Comparison of ENCODE assay signal across 14 mouse cellular contexts in the genomic region with DNA sequence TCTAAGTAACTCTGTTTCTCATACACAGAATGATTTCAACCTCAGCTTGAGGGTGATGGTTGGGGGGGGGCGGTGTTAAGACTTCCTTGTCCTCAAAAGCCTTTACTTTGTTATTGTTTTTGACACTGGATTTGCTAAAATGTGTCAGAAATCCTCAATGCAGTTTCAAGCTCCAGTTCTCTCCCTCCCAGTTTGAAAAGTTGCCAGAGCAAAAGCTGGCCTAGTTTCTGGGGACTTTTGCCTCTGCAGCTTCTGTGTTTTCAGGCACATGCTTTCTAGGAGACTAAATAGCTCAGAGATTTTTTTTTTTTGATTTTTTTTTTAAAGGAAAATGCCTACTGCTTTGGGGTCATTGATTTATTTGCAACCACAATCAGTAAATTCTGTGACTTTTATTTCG. TPM values are rescaled to one million over a fixed set of nuclear protein-coding genes. Genes with fewer than 3 reads are reported as not detected.
A peak's percentile ranks its signal among the peaks of the same experiment; 100 is the strongest.
DNase-seq lines count a peak whose midpoint lies in the region; ATAC-seq lines count a peak whose summit lies in the region.
"Had no signal": no experiment of that assay in that cellular context is flagged by ENCODE, and none has a peak within 500 bp of the region (broad histone marks: within the 10 kb centered on the region; RNA-seq: fewer than 3 reads in every experiment).

No protein-coding gene starts in this region.

- no peak overlapping the region for H3K4me2 ChIP-seq in embryonic facial prominence, embryonic 14.5 days (ENCODE audit: low read depth, low read length)
- peak overlapping the region; percentile 92 for H3K4me2 ChIP-seq in hindbrain, embryonic 15.5 days
- no peak overlapping the region for H3K4me2 ChIP-seq in hindbrain, embryonic 12.5 days (replicated peaks)
- H3K4me2 ChIP-seq in midbrain, embryonic 16.5 days (ENCODE audit: low read length): peak overlapping the region; percentile 79; the same call in 1 of the 2 replicates
- H3K4me2 ChIP-seq in midbrain, embryonic 13.5 days (replicated peaks): no peak overlapping the region
- H3K4me2 ChIP-seq in neural tube, embryonic 15.5 days: peak overlapping the region; percentile 87
- H3K4me2 ChIP-seq: liver, embryonic 15.5 days had no signal

- H3K27ac ChIP-seq in embryonic facial prominence, embryonic 14.5 days (replicated peaks; ENCODE audit: low read depth, low read length): no peak overlapping the region
- H3K27ac ChIP-seq in embryonic facial prominence, embryonic 10.5 days (replicated peaks): no peak overlapping the region
- H3K27ac ChIP-seq in hindbrain, embryonic 15.5 days (replicated peaks): no peak overlapping the region
- H3K27ac ChIP-seq in hindbrain, embryonic 12.5 days: no peak overlapping the region
- no peak overlapping the region for H3K27ac ChIP-seq in midbrain, embryonic 16.5 days (ENCODE audit: low read length)
- no peak overlapping the region for H3K27ac ChIP-seq in midbrain, embryonic 13.5 days
- no peak overlapping the region for H3K27ac ChIP-seq in neural tube, embryonic 15.5 days (replicated peaks)
- H3K27ac ChIP-seq: liver, embryonic 15.5 days had no signal

- 90% methylated on average over 2 of the region's 2 CpGs for WGBS in embryonic facial prominence, embryonic 14.5 days
- 91% methylated on average over 2 of the region's 2 CpGs for WGBS in embryonic facial prominence, embryonic 10.5 days
- WGBS in hindbrain, embryonic 15.5 days: 95% methylated on average over 2 of the region's 2 CpGs
- 98% methylated on average over 2 of the region's 2 CpGs for WGBS in hindbrain, embryonic 12.5 days
- WGBS in midbrain, embryonic 16.5 days: 99% methylated on average over 2 of the region's 2 CpGs
- 91% methylated on average over 2 of the region's 2 CpGs for WGBS in midbrain, embryonic 13.5 days
- 93% methylated on average over 2 of the region's 2 CpGs for WGBS in neural tube, embryonic 15.5 days

- peaks cover 38% of the 10 kb centered on the region for H3K27me3 ChIP-seq in embryonic facial prominence, embryonic 14.5 days (replicated peaks; ENCODE audit: control insufficient read depth, insufficient read depth, low read length)
- peaks cover 55% of the 10 kb centered on the region for H3K27me3 ChIP-seq in embryonic facial prominence, embryonic 10.5 days (replicated peaks; ENCODE audit: low read depth, poor library complexity, severe bottlenecking)
- no peaks in the 10 kb centered on the region for H3K27me3 ChIP-seq in hindbrain, embryonic 15.5 days
- peaks cover 23% of the 10 kb centered on the region for H3K27me3 ChIP-seq in hindbrain, embryonic 12.5 days
- H3K27me3 ChIP-seq in midbrain, embryonic 16.5 days (ENCODE audit: control insufficient read depth, insufficient read depth, low read depth, low read length): no peaks in the 10 kb centered on the region
- peaks cover 26% of the 10 kb centered on the region for H3K27me3 ChIP-seq in midbrain, embryonic 13.5 days
- no peaks in the 10 kb centered on the region for H3K27me3 ChIP-seq in neural tube, embryonic 15.5 days (replicated peaks)

- no peak overlapping the region for H3K4me3 ChIP-seq in embryonic facial prominence, embryonic 14.5 days (ENCODE audit: low read depth, low read length)
- H3K4me3 ChIP-seq in embryonic facial prominence, embryonic 10.5 days: no peak overlapping the region
- no peak overlapping the region for H3K4me3 ChIP-seq in hindbrain, embryonic 15.5 days
- H3K4me3 ChIP-seq in hindbrain, embryonic 12.5 days: no peak overlapping the region
- no peak overlapping the region for H3K4me3 ChIP-seq in midbrain, embryonic 16.5 days (ENCODE audit: low read depth, low read length)
- no peak overlapping the region for H3K4me3 ChIP-seq in midbrain, embryonic 13.5 days (replicated peaks)
- peak overlapping the region; percentile 57; the same call in 1 of the 2 replicates for H3K4me3 ChIP-seq in neural tube, embryonic 15.5 days (replicated peaks)
- H3K4me3 ChIP-seq: liver, embryonic 15.5 days had no signal

- no peaks in the 10 kb centered on the region for H3K9me3 ChIP-seq in embryonic facial prominence, embryonic 14.5 days (ENCODE audit: control insufficient read depth, low read length)
- no peaks in the 10 kb centered on the region for H3K9me3 ChIP-seq in embryonic facial prominence, embryonic 10.5 days
- no peaks in the 10 kb centered on the region for H3K9me3 ChIP-seq in hindbrain, embryonic 15.5 days
- H3K9me3 ChIP-seq in hindbrain, embryonic 12.5 days (replicated peaks): no peaks in the 10 kb centered on the region
- H3K9me3 ChIP-seq in midbrain, embryonic 16.5 days (replicated peaks; ENCODE audit: control insufficient read depth, low read length, poor library complexity, severe bottlenecking): no peaks in the 10 kb centered on the region
- no peaks in the 10 kb centered on the region for H3K9me3 ChIP-seq in midbrain, embryonic 13.5 days
- H3K9me3 ChIP-seq in neural tube, embryonic 15.5 days (replicated peaks): no peaks in the 10 kb centered on the region
- H3K9me3 ChIP-seq: liver, embryonic 15.5 days had no signal

- no peak overlapping the region for H3K9ac ChIP-seq in embryonic facial prominence, embryonic 14.5 days (ENCODE audit: low read depth, low read length)
- no peak overlapping the region for H3K9ac ChIP-seq in hindbrain, embryonic 15.5 days
- no peak overlapping the region for H3K9ac ChIP-seq in hindbrain, embryonic 12.5 days
- H3K9ac ChIP-seq in midbrain, embryonic 16.5 days (ENCODE audit: low read depth, low read length): no peak overlapping the region
- H3K9ac ChIP-seq in midbrain, embryonic 13.5 days (replicated peaks): no peak overlapping the region
- no peak overlapping the region for H3K9ac ChIP-seq in neural tube, embryonic 15.5 days (replicated peaks)
- H3K9ac ChIP-seq: liver, embryonic 15.5 days had no signal

- no peak for ATAC-seq in embryonic facial prominence, embryonic 14.5 days (ENCODE audit: low read depth)
- no peak for ATAC-seq in hindbrain, embryonic 15.5 days (ENCODE audit: low FRiP score, low read depth)
- no peak for ATAC-seq in hindbrain, embryonic 12.5 days (ENCODE audit: low FRiP score)
- no peak for ATAC-seq in midbrain, embryonic 16.5 days
- ATAC-seq in midbrain, embryonic 13.5 days: no peak
- no peak for ATAC-seq in neural tube, embryonic 15.5 days (ENCODE audit: low FRiP score)
- no peak for ATAC-seq in megakaryocyte-erythroid progenitor cell, adult 5-6 weeks (replicated peaks; ENCODE audit: low FRiP score, low TSS enrichment, poor library complexity, severe bottlenecking)
- ATAC-seq: Patski had no signal

- no peaks in the 10 kb centered on the region for H3K36me3 ChIP-seq in embryonic facial prominence, embryonic 14.5 days (ENCODE audit: control insufficient read depth, insufficient read depth, low read length)
- no peaks in the 10 kb centered on the region for H3K36me3 ChIP-seq in embryonic facial prominence, embryonic 10.5 days (replicated peaks)
- H3K36me3 ChIP-seq in hindbrain, embryonic 15.5 days: no peaks in the 10 kb centered on the region
- no peaks in the 10 kb centered on the region for H3K36me3 ChIP-seq in hindbrain, embryonic 12.5 days
- H3K36me3 ChIP-seq in midbrain, embryonic 16.5 days (ENCODE audit: control insufficient read depth, insufficient read depth, low read length): no peaks in the 10 kb centered on the region
- no peaks in the 10 kb centered on the region for H3K36me3 ChIP-seq in midbrain, embryonic 13.5 days
- H3K36me3 ChIP-seq in neural tube, embryonic 15.5 days: no peaks in the 10 kb centered on the region
- H3K36me3 ChIP-seq: liver, embryonic 15.5 days had no signal

- H3K4me1 ChIP-seq in embryonic facial prominence, embryonic 14.5 days (ENCODE audit: control insufficient read depth, insufficient read depth, low read length): peaks cover 4% of the 10 kb centered on the region; the same call in 1 of the 2 replicates
- H3K4me1 ChIP-seq in embryonic facial prominence, embryonic 10.5 days: peaks cover 13% of the 10 kb centered on the region
- peaks cover 12% of the 10 kb centered on the region for H3K4me1 ChIP-seq in hindbrain, embryonic 15.5 days (replicated peaks)
- H3K4me1 ChIP-seq in hindbrain, embryonic 12.5 days: peaks cover 11% of the 10 kb centered on the region
- peaks cover 5% of the 10 kb centered on the region for H3K4me1 ChIP-seq in midbrain, embryonic 16.5 days (ENCODE audit: control insufficient read depth, insufficient read depth, low read length)
- peaks cover 15% of the 10 kb centered on the region for H3K4me1 ChIP-seq in midbrain, embryonic 13.5 days (replicated peaks)
- H3K4me1 ChIP-seq in neural tube, embryonic 15.5 days: peaks cover 16% of the 10 kb centered on the region; the same call in 1 of the 2 replicates
- H3K4me1 ChIP-seq: liver, embryonic 15.5 days had no signal

- DNase-seq in embryonic facial prominence, embryonic 14.5 days (ENCODE audit: low spot score): peak; percentile 14
- DNase-seq in embryonic facial prominence, embryonic 10.5 days (ENCODE audit: low spot score): no peak
- DNase-seq: embryo, embryonic 11 days; right cerebral cortex, postnatal 25 days; thymus, adult 2 months had no signal

RNA-seq across cellular contexts. Expression of gene Plppr5, which starts 2.7 kb away (rescaled TPM):
- 0.76 and 0.85 TPM in 2 replicates for polyA plus RNA-seq in embryonic facial prominence, embryonic 14.5 days (2014; fragmentation: Nextera tagmentation; extraction: Ambion mirVana)
- polyA plus RNA-seq in embryonic facial prominence, embryonic 10.5 days (2016; fragmentation: Nextera tagmentation; extraction: Ambion mirVana): 0.19 and 0.27 TPM in 2 replicates
- polyA plus RNA-seq in hindbrain, embryonic 15.5 days (2015; fragmentation: Nextera tagmentation; extraction: Ambion mirVana): 6.9 and 7.2 TPM in 2 replicates
- 0.62 and 0.78 TPM in 2 replicates for polyA plus RNA-seq in hindbrain, embryonic 12.5 days (2016; fragmentation: Nextera tagmentation; extraction: Ambion mirVana)
- polyA plus RNA-seq in midbrain, embryonic 16.5 days (2015; fragmentation: Nextera tagmentation; extraction: Ambion mirVana): 7.9 and 10.3 TPM in 2 replicates
- polyA plus RNA-seq in midbrain, embryonic 13.5 days (2015; fragmentation: Nextera tagmentation; extraction: Ambion mirVana): 1.8 and 2.0 TPM in 2 replicates
- 9.1 and 9.3 TPM in 2 replicates for polyA plus RNA-seq in neural tube, embryonic 15.5 days (2015; fragmentation: Nextera tagmentation; extraction: Ambion mirVana)
- not detected in 2 replicates for total RNA-seq in megakaryocyte-erythroid progenitor cell, adult 5-6 weeks (2014; fragmentation: Nextera tagmentation)
- not detected in 2 replicates for total RNA-seq in megakaryocyte-erythroid progenitor cell, adult 5-6 weeks (2017)
- total RNA-seq: monocyte, adult 5-6 weeks had no signal
- polyA plus RNA-seq: Patski had no signal

Comparison
In these comparisons a context has a peak if more than half of its experiments do, and no peak if none do; other contexts are left out.
1. H3K4me2 ChIP-seq: peak in hindbrain, embryonic 15.5 days (single experiment), midbrain, embryonic 16.5 days (single experiment) and neural tube, embryonic 15.5 days (single experiment); none in embryonic facial prominence, embryonic 14.5 days (single experiment), hindbrain, embryonic 12.5 days (single experiment) and midbrain, embryonic 13.5 days (single experiment).